Mouse (Mus musculus) CH12.LX (cell line): ENCODE measurements around the gene Lrrc55.

Source experiments
- CTCF ChIP-seq, 2 experiments: IDR thresholded peaks in 1 of 2; conservative IDR thresholded peaks in 1 of 2; 2 replicates each; pipeline ENCODE4 v1.5.1; 2011 to 2012; ENCODE audit warnings: low read depth in 2 of 2, low read length in 2 of 2, improper control_type of control experiment in 1 of 2, inconsistent platforms in 1 of 2, mild to moderate bottlenecking in 1 of 2, moderate library complexity in 1 of 2
- ETS1 ChIP-seq: conservative IDR thresholded peaks from 2 replicates; pipeline ENCODE4 v1.6.1; 2012; ENCODE audit warnings: low read depth, mild to moderate bottlenecking, inconsistent platforms, low read length, improper control_type of control experiment, moderate library complexity
- IRF4 ChIP-seq: IDR thresholded peaks from 2 replicates; pipeline ENCODE4 v1.6.1; 2014; ENCODE audit warnings: low read depth, mild to moderate bottlenecking, inconsistent platforms, low read length, improper control_type of control experiment
- MAFK ChIP-seq: IDR thresholded peaks from 2 replicates; pipeline ENCODE4 v1.6.1; 2011; ENCODE audit warnings: low read length, improper control_type of control experiment; ENCODE audit not compliant: insufficient replicate concordance
- NELFE ChIP-seq: IDR thresholded peaks from 2 replicates; pipeline ENCODE4 v1.6.1; 2011; ENCODE audit warnings: low read depth, low read length, improper control_type of control experiment
- NRF1 ChIP-seq: IDR thresholded peaks from 2 replicates; pipeline ENCODE4 v1.6.1; 2014; ENCODE audit warnings: low read depth, mild to moderate bottlenecking, inconsistent platforms, low read length, improper control_type of control experiment, moderate library complexity
- POLR2A ChIP-seq: IDR thresholded peaks from 2 replicates; pipeline ENCODE4 v1.6.1; 2011; ENCODE audit warnings: low read depth, mild to moderate bottlenecking, improper control_type of control experiment, low read length
- TCF12 ChIP-seq: IDR thresholded peaks from 2 replicates; pipeline ENCODE4 v1.6.1; 2014; ENCODE audit warnings: low read depth, mild to moderate bottlenecking, inconsistent platforms, low read length, improper control_type of control experiment
- ZMIZ1 ChIP-seq: IDR thresholded peaks from 2 replicates; pipeline ENCODE4 v1.6.1; 2012; ENCODE audit warnings: low read depth, mild to moderate bottlenecking, inconsistent platforms, low read length, improper control_type of control experiment
- ZNF384 ChIP-seq: IDR thresholded peaks from 2 replicates; pipeline ENCODE4 v1.6.1; 2012; ENCODE audit warnings: low read depth, low read length, improper control_type of control experiment, inconsistent platforms

DNA sequence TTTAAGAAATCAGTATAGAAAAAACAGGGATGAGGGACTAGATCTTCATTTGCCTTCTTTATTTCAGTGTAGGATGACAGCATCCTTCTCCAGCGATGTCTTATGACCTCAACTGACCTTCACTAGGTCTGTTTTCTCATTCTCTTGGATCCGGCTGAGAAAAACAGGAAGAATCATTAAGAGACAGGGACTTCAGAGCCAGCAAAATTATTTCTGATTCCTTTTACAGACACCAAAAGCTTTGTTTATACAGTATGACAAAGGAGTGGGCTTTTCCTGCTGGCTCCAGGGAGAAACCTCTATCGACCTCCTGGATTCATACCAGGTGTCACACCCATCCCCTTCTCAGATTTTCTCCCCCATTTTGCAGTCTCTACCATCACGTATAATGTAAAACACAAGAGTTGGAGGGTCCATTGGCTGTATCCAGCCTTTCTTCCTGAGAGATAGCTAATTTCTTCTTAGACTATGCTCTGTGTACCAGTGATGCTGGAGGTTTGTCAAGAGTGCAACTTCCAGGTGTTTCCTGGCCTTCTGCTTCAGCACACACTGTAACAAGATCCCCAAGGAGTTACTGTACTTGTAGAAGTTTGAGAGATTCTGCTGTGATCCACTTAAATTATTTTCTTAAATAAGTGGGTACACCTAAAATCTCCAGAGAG, 18.7 kb downstream of the Lrrc55 start:
- TF ChIP-seq NRF1 (no peak), CTCF (conservative IDR thresholded peaks at IDR 0.05 in 1 of 2, IDR thresholded peaks at IDR 0.05 in 1 of 2; ENCODE audit: low read depth in 2 of 2, low read length in 2 of 2) (no peak), ETS1 (no peak), MAFK (no peak), POLR2A (no peak), NELFE (no peak), ZMIZ1 (no peak), TCF12 (no peak), IRF4 (no peak), ZNF384 (no peak)
